Mouse (Mus musculus) left cerebral cortex, adult 9 months (tissue): ENCODE results near the gene Tmem37.
A peak's percentile ranks its signal among the peaks of the same experiment; 100 is the strongest.

Experiments used
- DNase-seq, 2 experiments: peaks; one replicate each; pipeline ENCODE4 v3.0.0; 2022; ENCODE audit warnings: low spot score in 2 of 2

The Tmem37 gene

GRCm38 (mm10) chr1:120093482-120094134 lies 19.7 kb upstream of the Tmem37 start:
- peak; percentile 49 to 92 for DNase-seq

- no peak for DNase-seq
These were observed 17.2 kb upstream of the Tmem37 start for GRCm38 (mm10) chr1:120090880-120091570.

- DNase-seq = no peak
These were observed 15.3 kb upstream of the Tmem37 start for GRCm38 (mm10) chr1:120089180-120089579.

- DNase-seq = no peak
These were observed 12.8 kb upstream of the Tmem37 start for GRCm38 (mm10) chr1:120086644-120087043.

- DNase-seq = no peak
These were observed 11.8 kb upstream of the Tmem37 start for GRCm38 (mm10) chr1:120085696-120086095.

GRCm38 (mm10) chr1:120083921-120084517 lies 10.1 kb upstream of the Tmem37 start:
- DNase-seq = no peak

GRCm38 (mm10) chr1:120082957-120083585 lies 9.2 kb upstream of the Tmem37 start:
- no peak for DNase-seq

GRCm38 (mm10) chr1:120080632-120081031 lies 6.8 kb upstream of the Tmem37 start:
- no peak for DNase-seq

GRCm38 (mm10) chr1:120077746-120078410 lies 4.0 kb upstream of the Tmem37 start:
- DNase-seq = no peak

GRCm38 (mm10) chr1:120075507-120075906 lies 1.6 kb upstream of the Tmem37 start:
- no peak for DNase-seq

- DNase-seq = no peak
These were observed 1.1 kb upstream of the Tmem37 start for GRCm38 (mm10) chr1:120074931-120075330.

- DNase-seq = no peak
These were observed 431 bp upstream of the Tmem37 start for GRCm38 (mm10) chr1:120074307-120074702.

- DNase-seq = no peak
These were observed 974 bp downstream of the Tmem37 start for GRCm38 (mm10) chr1:120072900-120073299.

GRCm38 (mm10) chr1:120071133-120071532 lies 2.7 kb downstream of the Tmem37 start:
- no peak for DNase-seq

GRCm38 (mm10) chr1:120070168-120070567 lies 3.7 kb downstream of the Tmem37 start:
- no peak for DNase-seq

GRCm38 (mm10) chr1:120069120-120069519 lies 4.8 kb downstream of the Tmem37 start:
- DNase-seq = no peak

GRCm38 (mm10) chr1:120066625-120067024 lies 7.2 kb downstream of the Tmem37 start:
- DNase-seq = no peak

- no peak for DNase-seq
These were observed 7.7 kb downstream of the Tmem37 start for GRCm38 (mm10) chr1:120066159-120066558.

- no peak for DNase-seq
These were observed 9.7 kb downstream of the Tmem37 start for GRCm38 (mm10) chr1:120064036-120064682.

GRCm38 (mm10) chr1:120062231-120062630 lies 11.6 kb downstream of the Tmem37 start:
- DNase-seq = no peak

- DNase-seq = no peak
These were observed 13.2 kb downstream of the Tmem37 start for GRCm38 (mm10) chr1:120060687-120061086.
